Mouse (Mus musculus) kidney, adult 9 months (tissue): ENCODE data around the gene Zswim1.
A peak's percentile ranks its signal among the peaks of the same experiment; 100 is the strongest.
"Not testable (repeated sequence)": the region's sequence is repeated elsewhere in the genome, so short reads cannot be mapped to it uniquely, and the experiment has no call there.

Experiments used
- DNase-seq: peaks from one replicate; pipeline ENCODE4 v3.0.0; 2022

Gene Zswim1

DNA sequence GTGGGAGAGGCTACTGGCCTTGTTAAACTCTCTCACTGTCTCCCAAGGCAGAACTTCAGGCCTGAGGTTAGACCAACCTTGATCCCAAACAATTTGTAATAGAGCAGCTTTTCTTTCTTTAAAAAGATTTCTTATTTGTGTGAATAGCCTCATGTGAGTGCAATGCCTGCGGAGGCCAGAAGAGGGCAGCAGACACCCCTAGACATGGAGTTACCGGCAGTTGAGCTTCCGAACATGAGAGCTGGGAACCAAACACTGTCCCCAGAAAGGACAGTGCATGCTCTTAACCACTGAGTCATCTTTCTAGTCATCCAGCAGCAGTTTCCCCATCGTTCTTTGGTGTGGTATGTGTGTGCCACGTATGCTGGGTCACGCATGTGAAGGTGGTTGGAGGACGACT is 45.1 kb downstream of the Zswim1 start:
- no peak for DNase-seq

DNA sequence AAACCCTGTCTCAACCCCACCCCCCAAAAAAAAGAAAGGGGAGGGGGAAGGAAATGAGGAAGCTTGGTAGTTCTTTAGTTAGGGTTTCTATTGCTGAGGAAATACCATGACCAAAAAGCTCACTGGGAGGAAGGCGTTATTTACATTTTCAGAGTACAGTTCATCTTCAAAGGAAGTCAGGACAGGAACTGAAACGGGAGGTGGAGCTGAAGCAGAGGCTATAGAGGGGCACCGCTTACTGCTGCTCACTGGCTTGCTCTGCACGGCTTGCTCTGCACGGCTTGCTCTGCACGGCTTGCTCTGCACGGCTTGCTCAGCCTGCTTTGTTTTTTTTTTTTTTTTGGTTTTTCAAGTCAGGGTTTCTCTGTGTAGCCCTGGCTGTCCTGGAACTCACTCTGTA is 46.0 kb downstream of the Zswim1 start:
- DNase-seq: no peak

DNA sequence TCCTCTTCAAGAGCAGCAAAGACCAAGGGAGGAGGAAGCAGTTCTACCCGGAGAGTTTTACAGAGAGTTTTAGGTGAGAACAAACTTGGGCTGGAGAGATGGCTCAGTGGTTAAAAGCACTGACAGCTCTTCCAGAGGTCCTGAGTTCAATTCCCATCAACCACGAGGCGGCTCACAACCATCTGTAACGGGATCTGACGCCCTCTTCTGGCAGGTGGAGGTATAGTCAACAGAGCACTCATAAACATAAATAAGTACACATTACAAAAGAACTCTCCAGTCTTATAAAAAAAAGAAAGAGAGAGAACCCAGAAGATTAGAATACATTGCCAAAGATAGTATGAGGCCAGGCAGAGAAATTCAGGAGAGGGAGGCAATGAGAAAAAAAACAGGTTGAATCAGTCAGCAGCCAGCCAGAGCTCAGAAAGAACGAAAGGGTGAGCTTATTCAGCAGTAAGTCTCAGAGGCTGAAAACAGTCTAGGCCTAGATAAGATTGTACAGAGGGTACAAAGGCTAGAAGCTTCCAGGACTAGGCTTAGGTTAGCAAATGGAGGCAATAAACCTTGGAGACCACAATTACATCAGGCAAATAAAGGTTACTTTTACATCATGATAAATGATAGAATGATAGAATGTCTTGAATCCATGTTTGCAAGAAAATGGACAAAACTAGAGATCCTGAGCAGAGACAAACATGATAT is 49.3 kb downstream of the Zswim1 start:
- no peak for DNase-seq

DNA sequence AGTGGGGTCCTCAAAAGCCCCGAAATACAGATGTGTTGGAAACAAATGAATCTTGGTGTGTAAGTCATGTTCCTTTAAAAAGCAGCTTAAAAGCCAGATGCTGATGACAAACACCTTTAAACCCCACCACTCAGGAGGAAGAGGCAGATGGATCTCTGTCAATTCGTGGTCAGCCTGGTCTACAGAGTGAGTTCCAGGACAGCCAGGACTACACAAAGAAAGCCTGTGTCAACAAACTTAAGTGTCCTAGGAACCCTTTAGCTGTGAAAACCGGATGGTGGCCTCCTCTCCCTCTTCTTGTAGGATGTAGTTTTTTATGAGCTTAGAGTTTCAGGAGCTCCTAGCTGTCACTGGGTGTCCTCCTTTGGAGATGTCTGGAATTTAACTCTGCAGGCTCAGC is 51.1 kb downstream of the Zswim1 start:
- DNase-seq: no peak

DNA sequence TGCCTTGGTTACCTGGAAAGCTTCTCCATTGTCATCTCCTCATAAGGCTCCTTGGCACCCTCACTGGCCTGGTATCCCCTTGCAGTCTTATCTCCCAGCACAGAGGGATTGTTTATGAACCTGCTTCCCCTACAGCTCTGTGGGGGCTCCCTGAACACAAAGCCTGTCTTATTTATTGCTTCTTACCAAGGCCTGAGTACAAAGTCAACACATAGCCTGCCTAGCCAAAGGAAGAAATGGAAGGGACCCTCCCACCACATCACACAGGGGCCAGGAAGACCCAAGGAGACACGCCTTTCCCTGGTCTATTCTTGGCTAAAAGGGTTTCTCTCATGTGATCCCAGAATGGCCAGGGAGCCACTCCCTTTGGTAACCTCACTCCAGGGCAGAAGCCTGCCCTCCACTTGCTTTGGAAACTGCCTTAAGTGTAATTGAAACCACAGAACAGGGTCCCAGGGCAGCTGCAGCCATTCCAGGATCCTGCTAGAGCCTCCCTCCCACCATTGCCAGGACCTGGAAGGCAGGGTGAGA is 51.8 kb downstream of the Zswim1 start:
- peak; percentile 61 for DNase-seq

DNA sequence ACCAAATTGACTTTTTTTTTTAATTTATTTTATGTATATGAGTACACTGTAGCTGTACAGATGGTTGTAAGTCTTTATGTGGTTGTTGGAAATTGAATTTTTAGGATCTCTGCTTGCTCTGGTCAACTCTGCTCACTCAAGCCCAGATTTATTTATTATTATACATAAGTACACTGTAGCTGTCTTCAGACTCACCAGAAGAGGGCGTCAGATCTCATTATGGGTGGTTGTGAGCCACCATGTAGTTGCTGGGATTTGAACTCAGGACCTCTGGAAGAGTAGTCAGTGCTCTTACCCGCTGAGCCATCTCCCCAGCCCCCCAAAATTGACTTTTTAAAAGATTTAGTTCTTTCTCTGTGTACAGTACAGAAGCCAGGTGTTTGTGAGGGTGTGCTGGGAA is 53.2 kb downstream of the Zswim1 start:
- not testable (repeated sequence) for DNase-seq
